Mouse (Mus musculus): ENCODE data around the gene P2rx1. TPM values are rescaled to one million over a fixed set of nuclear protein-coding genes. Genes with fewer than 3 reads are reported as not detected.

P2rx1 gene
- polyA plus RNA-seq, 1 experiment from 2014 or later, result 0.80 TPM

DNA sequence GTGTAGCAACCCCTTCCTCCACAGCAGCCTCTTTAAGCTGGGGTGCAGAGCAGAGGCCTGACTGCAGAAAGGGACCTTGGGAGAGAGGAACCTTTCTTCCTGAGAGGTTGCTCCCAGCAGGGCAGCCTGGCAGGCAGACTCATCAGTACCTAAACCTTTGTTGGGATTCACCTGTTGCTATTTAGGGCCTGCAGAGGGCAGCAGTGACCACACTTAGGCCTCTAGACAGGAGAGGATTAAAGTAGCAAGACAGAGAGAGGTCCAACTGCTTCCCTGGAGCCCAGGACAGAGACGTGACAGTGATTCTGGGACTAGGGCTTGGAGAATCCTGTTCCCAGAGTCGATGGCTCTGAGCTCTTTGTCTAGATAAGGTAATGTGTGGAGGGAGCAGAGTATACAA is 7.5 kb downstream of the P2rx1 start:
- WGBS (ENCODE audit: missing documents), result 25% methylated on average over 2 of the region's 2 CpGs
- Histone ChIP-seq H3K27ac (no peak overlapping the region), H3K36me3 (ENCODE audit: inconsistent target) (no peaks in the 10 kb centered on the region), H3K4me3 (ENCODE audit: inconsistent target) (no peak overlapping the region), H3K79me2 (ENCODE audit: inconsistent target) (no peaks in the 10 kb centered on the region)

DNA sequence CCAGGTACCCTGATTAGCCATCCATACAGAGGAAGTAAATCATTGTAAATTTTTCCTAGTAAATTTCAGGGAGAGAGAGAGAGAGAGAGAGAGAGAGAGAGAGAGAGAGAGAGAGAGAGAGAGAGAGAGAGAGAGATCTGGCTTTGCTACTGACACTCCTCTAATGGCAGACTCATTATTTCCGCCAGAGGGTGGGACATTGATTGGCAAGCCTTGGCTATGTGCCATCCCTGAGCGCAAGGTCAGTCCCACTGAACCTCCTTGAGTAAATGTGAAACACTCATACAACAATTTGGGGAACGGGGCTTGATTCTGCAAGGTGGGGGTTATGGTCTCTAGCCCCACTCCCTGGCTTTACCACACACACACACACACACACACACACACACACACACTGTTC is 8.2 kb downstream of the P2rx1 start:
- Histone ChIP-seq H3K79me2 (ENCODE audit: inconsistent target) (no peaks in the 10 kb centered on the region), H3K4me3 (ENCODE audit: inconsistent target) (no peak overlapping the region), H3K27ac (no peak overlapping the region), H3K36me3 (ENCODE audit: inconsistent target) (no peaks in the 10 kb centered on the region)
- 88% methylated on average over 3 of the region's 3 CpGs for WGBS (ENCODE audit: missing documents)

DNA sequence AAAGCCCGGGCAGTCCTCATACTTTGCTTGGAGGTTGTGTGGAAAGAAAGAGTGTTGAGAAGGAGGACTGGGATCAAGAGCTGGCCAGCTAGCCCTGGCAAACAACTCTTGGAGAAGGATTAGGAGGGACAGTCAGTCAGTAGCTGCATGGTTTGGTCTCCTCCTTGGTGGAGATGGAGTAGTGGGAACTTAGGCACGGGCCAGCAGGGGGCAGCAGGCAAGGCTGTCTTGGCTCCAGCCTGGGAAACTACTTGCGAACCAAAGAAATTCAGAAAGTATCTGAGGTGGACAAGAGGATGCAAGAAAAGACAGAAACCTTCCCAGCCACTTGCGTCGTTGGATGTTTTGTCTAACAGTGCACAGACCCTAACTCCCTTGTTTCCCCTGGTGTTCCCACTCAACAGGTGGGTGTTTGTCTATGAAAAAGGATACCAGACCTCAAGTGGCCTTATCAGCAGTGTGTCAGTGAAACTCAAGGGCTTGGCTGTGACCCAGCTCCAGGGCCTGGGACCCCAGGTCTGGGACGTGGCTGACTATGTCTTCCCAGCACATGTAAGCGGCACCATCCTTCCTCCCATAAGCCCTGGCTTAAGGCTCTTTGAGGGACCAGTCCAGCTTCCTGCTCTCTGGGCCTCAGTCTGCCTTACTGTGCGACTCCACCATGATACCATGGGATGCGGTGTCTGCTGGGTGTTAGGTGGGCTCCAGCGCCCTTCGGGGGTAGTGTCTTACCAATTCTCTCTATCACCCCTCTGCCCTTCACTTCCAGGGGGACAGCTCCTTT is 9.0 kb downstream of the P2rx1 start:
- Histone ChIP-seq H3K4me3 (ENCODE audit: inconsistent target) (no peak overlapping the region), H3K27ac (no peak overlapping the region), H3K79me2 (ENCODE audit: inconsistent target) (no peaks in the 10 kb centered on the region), H3K36me3 (ENCODE audit: inconsistent target) (no peaks in the 10 kb centered on the region)
- 72% methylated on average over 11 of the region's 11 CpGs for WGBS (ENCODE audit: missing documents)

DNA sequence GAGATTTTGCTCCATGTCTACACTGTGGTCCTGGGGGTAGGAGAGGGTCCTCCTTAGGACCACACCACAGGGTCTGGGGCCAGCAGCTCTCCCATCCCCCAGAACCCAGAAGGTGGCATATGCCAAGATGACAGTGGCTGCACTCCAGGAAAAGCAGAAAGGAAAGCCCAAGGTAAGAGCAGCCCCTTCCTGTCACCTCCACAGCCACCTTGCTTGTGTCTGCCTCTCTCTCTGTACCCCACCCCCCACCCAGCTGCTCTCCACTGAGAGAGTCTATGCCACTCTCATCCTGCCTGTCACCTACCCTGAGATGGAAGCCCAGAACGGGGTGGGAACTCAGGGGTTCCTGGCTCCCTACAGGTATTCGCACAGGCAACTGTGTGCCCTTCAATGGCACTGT is 9.9 kb downstream of the P2rx1 start:
- WGBS (ENCODE audit: missing documents), result 96% methylated on average over 2 of the region's 2 CpGs
- no peaks in the 10 kb centered on the region for H3K79me2 ChIP-seq (ENCODE audit: inconsistent target)
- no peaks in the 10 kb centered on the region for H3K36me3 ChIP-seq (ENCODE audit: inconsistent target)
- no peak overlapping the region for H3K4me3 ChIP-seq (ENCODE audit: inconsistent target)
- no peak overlapping the region for H3K27ac ChIP-seq

DNA sequence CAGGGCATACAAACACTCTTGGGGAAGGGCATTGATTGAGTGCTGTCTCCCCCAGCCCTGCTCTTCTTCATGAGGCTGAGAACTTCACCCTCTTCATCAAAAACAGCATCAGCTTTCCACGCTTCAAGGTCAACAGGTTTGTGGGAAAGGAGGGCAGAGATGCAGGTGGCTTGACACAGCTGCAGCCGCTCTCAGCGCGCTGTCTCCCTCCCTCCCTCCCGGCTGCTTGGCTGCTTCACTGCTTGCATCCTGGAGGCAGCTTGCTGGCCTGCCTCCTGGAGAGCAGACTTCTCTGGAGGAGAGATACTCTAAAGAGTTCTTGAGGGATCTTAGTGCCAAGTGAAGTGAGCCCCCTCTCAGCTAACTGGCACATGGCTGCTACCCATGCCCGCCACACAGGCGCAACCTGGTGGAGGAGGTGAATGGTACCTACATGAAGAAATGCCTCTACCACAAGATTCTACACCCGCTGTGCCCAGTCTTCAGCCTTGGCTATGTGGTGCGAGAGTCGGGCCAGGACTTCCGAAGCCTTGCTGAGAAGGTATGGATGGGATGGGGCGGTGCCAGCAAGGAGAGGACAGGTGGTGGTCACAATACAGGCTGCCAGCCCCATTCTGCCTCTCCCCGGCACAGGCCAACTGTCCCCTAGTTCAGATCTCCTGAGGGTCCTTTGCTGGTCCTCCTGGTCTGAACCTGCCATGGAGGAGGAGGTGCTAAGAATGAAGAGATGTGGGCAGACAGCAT is 10.8 kb downstream of the P2rx1 start:
- no peaks in the 10 kb centered on the region for H3K79me2 ChIP-seq (ENCODE audit: inconsistent target)
- H3K27ac ChIP-seq, result no peak overlapping the region
- no peaks in the 10 kb centered on the region for H3K36me3 ChIP-seq (ENCODE audit: inconsistent target)
- H3K4me3 ChIP-seq (ENCODE audit: inconsistent target), result no peak overlapping the region
- WGBS (ENCODE audit: missing documents), result 97% methylated on average over 12 of the region's 13 CpGs

DNA sequence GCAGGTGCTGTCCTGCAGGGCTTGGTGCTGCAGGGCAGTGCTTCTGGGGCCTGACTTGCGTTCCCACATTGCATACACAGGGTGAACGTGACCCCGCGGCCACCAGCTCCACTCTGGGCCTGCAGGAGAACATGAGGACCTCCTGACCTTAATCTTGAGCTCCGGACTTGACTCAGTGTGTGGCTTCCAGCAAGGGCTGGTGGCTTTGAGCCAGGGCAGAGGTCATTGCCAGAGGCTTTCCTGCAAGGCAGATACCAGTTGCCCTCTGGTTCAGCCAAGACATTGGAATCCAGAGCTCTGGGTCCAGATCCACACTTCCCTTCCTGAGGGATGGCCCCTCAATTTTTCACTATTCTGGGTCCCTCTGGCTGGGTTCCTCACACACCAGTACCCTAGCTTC is 15.1 kb downstream of the P2rx1 start:
- WGBS (ENCODE audit: missing documents), result 99% methylated on average over 5 of the region's 5 CpGs
- H3K4me3 ChIP-seq (ENCODE audit: inconsistent target), result no peak overlapping the region
- H3K27ac ChIP-seq, result no peak overlapping the region
- H3K79me2 ChIP-seq (ENCODE audit: inconsistent target), result no peaks in the 10 kb centered on the region
- H3K36me3 ChIP-seq (ENCODE audit: inconsistent target), result no peaks in the 10 kb centered on the region

DNA sequence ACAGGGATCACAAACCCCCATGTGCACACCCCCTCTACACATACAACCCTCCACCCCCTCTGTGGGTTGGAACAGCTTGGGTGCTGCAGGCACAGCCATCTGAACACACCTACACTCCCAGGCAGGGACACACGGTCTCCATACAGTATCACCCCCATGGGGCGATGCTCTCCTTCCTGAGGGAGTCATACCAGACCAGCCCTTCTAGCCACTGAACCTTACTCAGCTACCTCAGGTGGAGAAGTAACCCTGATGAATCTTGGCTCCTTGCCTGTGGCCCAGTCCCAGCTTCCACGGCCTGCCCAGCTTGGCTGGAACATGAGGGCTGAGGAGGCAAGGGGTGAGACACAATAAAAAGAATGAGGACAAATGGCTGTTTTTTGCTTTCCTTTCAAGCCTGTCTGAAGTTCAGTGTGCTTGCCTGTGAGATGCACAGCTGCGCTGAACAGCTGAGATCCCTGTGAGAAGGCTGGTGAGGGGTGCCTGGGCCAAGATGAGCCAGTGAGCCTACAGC is 16.0 kb downstream of the P2rx1 start:
- H3K27ac ChIP-seq, result no peak overlapping the region
- 96% methylated on average over 4 of the region's 4 CpGs for WGBS (ENCODE audit: missing documents)
- no peaks in the 10 kb centered on the region for H3K79me2 ChIP-seq (ENCODE audit: inconsistent target)
- H3K4me3 ChIP-seq (ENCODE audit: inconsistent target), result no peak overlapping the region
- no peaks in the 10 kb centered on the region for H3K36me3 ChIP-seq (ENCODE audit: inconsistent target)

DNA sequence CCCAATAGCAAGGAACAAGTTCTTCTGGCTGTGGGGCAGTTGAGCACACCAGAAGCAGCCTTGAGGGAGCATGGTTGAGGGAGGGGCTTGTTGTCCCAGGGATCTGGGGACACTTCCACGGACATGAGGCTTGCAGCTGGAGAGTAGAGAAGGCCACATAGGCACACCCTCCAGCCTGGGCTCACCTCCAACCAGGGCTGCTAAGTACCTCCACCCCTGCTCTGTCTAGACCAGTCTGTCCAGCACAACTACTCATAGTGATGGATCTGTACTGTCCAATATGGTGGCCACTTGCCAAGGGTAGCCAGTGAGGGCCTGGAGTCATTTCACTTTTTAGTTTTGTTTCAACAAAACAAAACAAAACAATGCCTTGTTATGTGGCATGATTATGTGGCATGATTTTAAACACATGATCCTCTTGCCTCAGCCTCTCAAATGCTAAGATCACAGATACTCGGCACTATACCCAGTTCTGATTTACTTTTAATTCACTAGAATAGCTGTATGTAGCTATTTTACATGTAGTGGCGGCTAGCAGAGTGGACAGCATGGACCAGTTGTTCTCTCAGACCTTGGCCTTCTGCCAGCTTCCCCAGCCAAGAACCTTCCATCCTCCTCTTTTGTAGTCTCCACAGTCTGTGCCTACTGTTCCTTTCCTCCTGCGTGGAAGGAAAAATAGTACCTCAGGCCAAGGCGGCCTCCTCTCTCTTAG is 16.6 kb downstream of the P2rx1 start:
- H3K4me3 ChIP-seq (ENCODE audit: inconsistent target), result no peak overlapping the region
- no peak overlapping the region for H3K27ac ChIP-seq
- H3K79me2 ChIP-seq (ENCODE audit: inconsistent target), result no peaks in the 10 kb centered on the region
- H3K36me3 ChIP-seq (ENCODE audit: inconsistent target), result no peaks in the 10 kb centered on the region
- WGBS (ENCODE audit: missing documents), result 93% methylated on average over 5 of the region's 5 CpGs

DNA sequence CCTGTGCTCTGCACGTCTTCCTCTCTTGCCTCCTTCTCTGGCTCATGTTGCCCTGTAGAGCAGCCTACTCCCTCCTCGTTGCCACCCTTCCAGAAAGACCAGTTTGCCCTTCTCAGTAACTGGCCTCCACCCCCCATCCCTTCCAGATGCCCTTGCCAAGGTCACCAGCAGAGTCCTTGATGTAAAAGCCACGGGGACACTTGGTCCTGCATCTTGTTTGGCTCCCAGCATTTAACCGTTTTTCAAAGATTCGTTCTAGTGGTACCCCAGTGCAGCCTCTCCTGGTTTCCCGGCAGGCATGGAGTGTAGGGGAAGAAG is 17.2 kb downstream of the P2rx1 start:
- Histone ChIP-seq H3K4me3 (ENCODE audit: inconsistent target) (no peak overlapping the region), H3K36me3 (ENCODE audit: inconsistent target) (no peaks in the 10 kb centered on the region), H3K27ac (no peak overlapping the region), H3K79me2 (ENCODE audit: inconsistent target) (no peaks in the 10 kb centered on the region)
- 97% methylated on average over 6 of the region's 6 CpGs for WGBS (ENCODE audit: missing documents)

DNA sequence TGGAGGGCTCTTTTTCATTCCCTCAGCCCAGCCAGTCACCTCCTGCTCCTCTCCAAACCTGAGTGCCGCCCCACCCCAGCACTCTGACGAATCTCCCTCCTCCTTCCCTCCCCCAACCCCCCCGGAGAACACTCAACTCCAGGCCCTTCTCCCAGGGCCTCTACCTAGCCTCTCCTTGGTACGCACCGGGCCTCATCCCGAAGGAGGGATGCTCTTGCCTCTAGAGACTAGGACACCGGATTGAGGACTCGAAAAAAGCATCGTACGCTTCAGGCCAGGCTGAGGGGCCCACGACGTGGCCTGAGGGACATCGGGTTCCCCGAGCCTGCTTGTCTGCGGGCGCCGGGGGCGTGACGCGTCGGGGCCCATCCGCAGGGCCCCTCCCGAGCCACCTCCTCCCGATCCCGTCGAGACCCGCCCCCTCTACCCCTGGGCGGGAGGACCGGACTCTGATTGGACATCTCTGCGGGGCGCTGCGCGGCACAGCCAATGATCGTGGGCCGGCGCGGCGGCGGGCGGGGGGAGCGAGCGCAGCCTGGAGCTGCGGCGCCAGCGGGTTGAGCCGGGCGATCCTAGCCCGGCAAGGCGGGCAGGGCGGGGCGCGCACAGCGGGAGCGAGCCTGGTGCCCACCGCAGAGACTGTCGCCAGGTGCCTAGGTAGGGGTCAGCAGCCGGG is 19.7 kb downstream of the P2rx1 start, which contains the start of gene Camkk1:
TSS of gene Camkk1 (plus strand) at position 538 of the 676 bp plus-strand sequence.
- H3K36me3 ChIP-seq (ENCODE audit: inconsistent target), result no peaks in the 10 kb centered on the region
- 2% methylated on average over 57 of the region's 57 CpGs for WGBS (ENCODE audit: missing documents)
- no peak within 1 kb of the TSS for H3K27ac ChIP-seq
- H3K4me3 ChIP-seq (ENCODE audit: inconsistent target), result no peak within 1 kb of the TSS
- H3K79me2 ChIP-seq (ENCODE audit: inconsistent target), result no peaks in the 10 kb centered on the region

DNA sequence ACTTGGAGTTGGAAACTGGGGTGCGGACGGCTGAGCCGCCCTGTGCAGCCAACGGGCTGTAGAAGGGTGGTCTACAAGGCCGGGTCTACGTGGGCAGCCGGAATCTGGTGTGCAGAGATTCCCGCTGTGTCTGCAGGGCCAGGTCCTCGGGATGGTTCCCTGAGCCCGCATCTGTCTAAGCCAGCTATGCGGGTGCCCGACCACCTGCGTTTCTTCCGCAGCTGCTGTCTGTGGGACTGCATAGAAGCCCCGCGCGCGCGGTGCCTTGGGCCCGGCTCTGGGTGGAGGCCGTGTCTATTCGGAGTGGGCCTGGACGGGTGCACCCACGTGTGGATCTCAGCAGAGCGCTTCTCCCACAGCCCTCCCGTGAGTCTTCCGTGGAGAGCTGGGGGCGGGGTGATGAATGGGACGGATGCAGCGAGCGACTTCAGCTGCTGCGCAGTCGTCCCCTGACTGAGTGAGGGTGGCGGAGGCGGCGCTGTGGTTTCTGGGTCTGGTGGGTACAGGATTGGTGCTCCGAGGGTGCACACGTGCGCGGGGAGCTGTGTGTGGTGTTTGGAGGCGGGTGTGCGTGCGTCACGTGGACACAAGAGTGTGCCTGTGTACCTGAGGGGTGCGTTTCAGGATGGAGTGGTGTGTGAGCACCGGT is 20.4 kb downstream of the P2rx1 start:
- WGBS (ENCODE audit: missing documents), result under 1% methylated on average over 45 of the region's 46 CpGs
- H3K79me2 ChIP-seq (ENCODE audit: inconsistent target), result no peaks in the 10 kb centered on the region
- no peaks in the 10 kb centered on the region for H3K36me3 ChIP-seq (ENCODE audit: inconsistent target)
- no peak overlapping the region for H3K27ac ChIP-seq
- no peak overlapping the region for H3K4me3 ChIP-seq (ENCODE audit: inconsistent target)

DNA sequence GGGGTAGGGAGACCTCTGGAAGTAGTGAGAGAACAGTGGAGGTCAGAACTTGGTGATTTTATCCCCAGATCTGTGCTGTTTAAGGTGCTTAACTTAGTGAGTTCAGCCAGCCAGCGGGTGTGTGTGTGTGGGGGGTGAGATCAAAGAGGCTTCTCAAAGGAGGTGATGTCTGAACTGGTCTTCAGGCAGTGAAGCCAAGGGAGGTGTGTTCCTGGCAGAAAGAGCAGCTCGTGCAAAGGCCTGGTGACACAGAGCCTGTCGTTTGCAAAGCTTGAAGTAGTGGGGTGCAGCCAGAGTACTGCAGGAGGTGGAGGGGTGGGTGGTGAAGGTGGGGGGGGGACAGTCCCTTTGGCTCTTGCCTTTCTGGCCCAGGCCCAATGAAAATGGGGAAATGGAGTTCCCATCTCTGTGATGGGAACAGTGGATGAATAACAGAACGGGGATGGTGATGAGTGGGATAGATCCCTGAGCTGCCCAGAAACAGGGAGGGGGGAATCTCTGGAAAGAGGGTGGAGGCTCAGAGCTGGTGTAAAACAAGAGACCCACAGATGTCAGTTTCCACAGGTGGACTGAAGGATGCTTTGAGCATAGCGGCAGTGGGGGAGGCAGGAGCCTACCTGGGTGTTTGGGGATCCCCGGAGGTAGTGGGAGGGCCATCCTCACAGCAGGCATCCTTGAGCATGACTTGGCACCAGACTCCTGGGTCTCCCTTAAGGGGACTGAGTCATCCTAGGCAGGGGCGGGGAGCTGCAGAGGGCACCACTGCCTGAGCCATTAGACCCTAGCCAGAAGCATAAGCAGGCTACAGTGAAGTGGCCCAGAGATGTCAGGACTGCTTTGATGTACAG is 22.3 kb downstream of the P2rx1 start:
- WGBS (ENCODE audit: missing documents), result 85% methylated on average over 7 of the region's 7 CpGs

DNA sequence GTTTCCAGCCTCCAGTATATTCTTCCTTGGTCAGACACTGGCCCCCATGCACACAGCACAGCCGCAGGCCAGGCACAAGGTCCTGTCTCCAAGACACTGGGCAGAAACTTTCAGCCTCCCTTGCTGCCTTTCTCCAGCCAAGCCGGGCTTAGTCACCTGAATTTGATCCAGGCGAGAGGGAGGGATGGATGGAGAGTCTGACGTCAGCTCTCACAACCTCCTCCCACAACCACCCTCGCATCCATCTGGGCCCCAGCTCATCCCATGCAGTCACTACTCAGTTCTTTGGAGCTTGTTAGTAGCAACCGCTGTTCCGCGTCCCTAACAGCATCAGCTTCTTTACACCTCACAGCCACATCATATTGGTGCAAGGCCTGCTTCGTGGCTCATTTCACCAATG is 24.2 kb downstream of the P2rx1 start:
- no peaks in the 10 kb centered on the region for H3K36me3 ChIP-seq (ENCODE audit: inconsistent target)
- 90% methylated on average over 9 of the region's 9 CpGs for WGBS (ENCODE audit: missing documents)
- no peak overlapping the region for H3K27ac ChIP-seq
- no peaks in the 10 kb centered on the region for H3K79me2 ChIP-seq (ENCODE audit: inconsistent target)
- H3K4me3 ChIP-seq (ENCODE audit: inconsistent target), result no peak overlapping the region

More for the DNA sequence above, 22.3 kb downstream of the P2rx1 start:
- Histone ChIP-seq H3K4me3 (ENCODE audit: inconsistent target) (no peak overlapping the region), H3K27ac (no peak overlapping the region), H3K79me2 (ENCODE audit: inconsistent target) (no peaks in the 10 kb centered on the region), H3K36me3 (ENCODE audit: inconsistent target) (no peaks in the 10 kb centered on the region)
